Mouse (Mus musculus): Measurements from ENCODE around the gene Cbln3. TPM values are rescaled to one million over a fixed set of nuclear protein-coding genes. Genes with fewer than 3 reads are reported as not detected.

The Cbln3 gene
- polyA plus RNA-seq, 1 experiment from 2014 or later, result 0.45 TPM

DNA sequence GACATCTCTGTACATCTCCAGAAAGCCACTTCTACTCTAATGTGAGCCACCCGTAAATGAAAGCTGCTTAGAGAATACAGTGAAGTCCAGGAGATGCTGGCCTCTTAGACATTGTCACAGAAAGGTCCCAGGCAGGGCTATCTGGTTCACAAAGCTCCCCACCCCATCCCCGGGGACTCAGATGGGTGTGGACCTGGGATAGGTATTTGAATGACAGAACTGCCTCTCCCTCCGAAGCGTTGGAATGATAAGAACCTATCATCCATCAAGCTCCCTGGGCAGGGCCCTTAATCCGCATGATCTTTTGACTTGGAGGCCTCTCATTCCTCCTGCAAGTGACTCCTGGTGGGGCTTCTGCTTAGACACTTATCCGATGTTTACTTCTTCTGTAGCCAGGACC is 33.3 kb downstream of the Cbln3 start:
- H3K36me3 ChIP-seq (ENCODE audit: control insufficient read depth, insufficient read depth, low read length), result no peaks in the 10 kb centered on the region
- 33% methylated on average over 6 of the region's 6 CpGs for WGBS
- peaks cover 16% of the 10 kb centered on the region for H3K4me1 ChIP-seq (ENCODE audit: control insufficient read depth, insufficient read depth, low read length)
- H3K27ac ChIP-seq (ENCODE audit: low read length), result no peak overlapping the region
- no peaks in the 10 kb centered on the region for H3K9me3 ChIP-seq (ENCODE audit: control insufficient read depth, low read depth, low read length)
- no peak overlapping the region for H3K4me2 ChIP-seq (replicated peaks; ENCODE audit: low read depth, low read length)
- no peak overlapping the region for H3K9ac ChIP-seq (replicated peaks; ENCODE audit: low read depth, low read length)
- ATAC-seq (ENCODE audit: insufficient number of reproducible peaks, insufficient read depth, low FRiP score, low read depth), result no peak
- H3K4me3 ChIP-seq (ENCODE audit: low read depth, low read length), result no peak overlapping the region
- no peaks in the 10 kb centered on the region for H3K27me3 ChIP-seq (ENCODE audit: control insufficient read depth, insufficient read depth, low read length)

DNA sequence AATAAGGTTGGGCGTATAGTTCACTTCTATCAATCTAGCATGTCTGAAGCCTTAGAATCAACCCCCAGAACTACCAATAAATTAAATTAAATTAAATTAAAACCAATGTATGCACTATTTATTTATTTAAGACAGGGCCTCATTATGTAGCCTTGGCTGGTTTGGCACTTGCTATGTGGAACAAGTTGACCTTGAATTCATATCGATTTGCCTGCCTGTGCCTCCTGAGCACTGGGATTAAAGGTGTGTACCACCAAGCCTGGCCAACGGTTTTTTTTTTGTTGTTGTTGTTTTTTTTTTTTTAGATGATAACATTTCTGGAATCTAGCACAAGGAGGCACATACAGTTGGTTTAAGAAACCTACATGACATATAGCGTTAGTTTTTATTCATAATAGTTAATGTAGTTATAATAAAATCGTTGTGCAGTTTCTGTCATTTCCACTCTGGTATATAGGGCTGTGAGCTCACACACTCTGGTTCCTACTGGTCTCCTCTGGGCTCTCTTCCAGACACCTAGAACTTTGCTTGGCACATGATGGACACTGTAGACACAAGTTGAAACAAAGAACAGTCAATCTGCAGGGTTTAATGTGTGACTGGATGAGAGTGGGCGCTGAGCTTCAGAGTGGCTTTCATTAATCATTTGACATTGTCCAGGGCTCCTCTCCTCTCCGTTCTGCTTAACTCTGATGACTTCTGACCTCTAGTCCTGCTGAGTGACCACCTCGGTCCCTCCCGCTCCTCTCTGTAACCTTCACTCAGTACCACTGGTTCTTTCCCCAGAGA is 38.5 kb downstream of the Cbln3 start:
- 53% methylated on average over 9 of the region's 9 CpGs for WGBS

DNA sequence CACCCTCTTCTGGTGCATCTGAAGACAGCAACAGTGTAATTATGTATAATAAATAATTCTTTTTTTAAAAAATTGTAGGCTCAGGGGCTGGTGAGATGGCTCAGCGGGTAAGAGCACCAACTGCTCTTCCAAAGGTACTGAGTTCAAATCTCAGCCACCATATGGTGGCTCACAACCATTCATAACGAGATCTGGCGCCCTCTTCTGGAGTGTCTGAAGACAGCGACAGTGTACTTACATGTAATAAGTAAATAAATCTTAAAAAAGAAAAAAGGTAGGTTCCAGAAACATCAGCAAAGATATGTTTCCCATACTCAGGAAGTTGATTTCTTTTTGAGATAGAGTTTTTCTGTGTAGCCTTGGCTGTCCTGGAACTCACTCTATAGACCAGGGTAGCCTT is 41.4 kb downstream of the Cbln3 start:
- H3K4me3 ChIP-seq (ENCODE audit: low read depth, low read length), result no peak overlapping the region
- no peaks in the 10 kb centered on the region for H3K4me1 ChIP-seq (ENCODE audit: control insufficient read depth, insufficient read depth, low read length)
- H3K27me3 ChIP-seq (ENCODE audit: control insufficient read depth, insufficient read depth, low read length), result no peaks in the 10 kb centered on the region
- no peak for ATAC-seq (ENCODE audit: insufficient number of reproducible peaks, insufficient read depth, low FRiP score, low read depth)
- no peaks in the 10 kb centered on the region for H3K9me3 ChIP-seq (ENCODE audit: control insufficient read depth, low read depth, low read length)
- no peaks in the 10 kb centered on the region for H3K36me3 ChIP-seq (ENCODE audit: control insufficient read depth, insufficient read depth, low read length)
- 77% methylated on average over 4 of the region's 4 CpGs for WGBS
- no peak overlapping the region for H3K9ac ChIP-seq (replicated peaks; ENCODE audit: low read depth, low read length)
- H3K27ac ChIP-seq (ENCODE audit: low read length), result no peak overlapping the region
- no peak overlapping the region for H3K4me2 ChIP-seq (replicated peaks; ENCODE audit: low read depth, low read length)

More for the DNA sequence above, 38.5 kb downstream of the Cbln3 start:
- Histone ChIP-seq H3K27ac (ENCODE audit: low read length) (no peak overlapping the region), H3K9me3 (ENCODE audit: control insufficient read depth, low read depth, low read length) (no peaks in the 10 kb centered on the region), H3K27me3 (ENCODE audit: control insufficient read depth, insufficient read depth, low read length) (no peaks in the 10 kb centered on the region), H3K4me1 (ENCODE audit: control insufficient read depth, insufficient read depth, low read length) (no peaks in the 10 kb centered on the region), H3K4me2 (replicated peaks; ENCODE audit: low read depth, low read length) (no peak overlapping the region), H3K9ac (replicated peaks; ENCODE audit: low read depth, low read length) (no peak overlapping the region), H3K4me3 (ENCODE audit: low read depth, low read length) (no peak overlapping the region), H3K36me3 (ENCODE audit: control insufficient read depth, insufficient read depth, low read length) (no peaks in the 10 kb centered on the region)
- ATAC-seq (ENCODE audit: insufficient number of reproducible peaks, insufficient read depth, low FRiP score, low read depth), result no peak

DNA sequence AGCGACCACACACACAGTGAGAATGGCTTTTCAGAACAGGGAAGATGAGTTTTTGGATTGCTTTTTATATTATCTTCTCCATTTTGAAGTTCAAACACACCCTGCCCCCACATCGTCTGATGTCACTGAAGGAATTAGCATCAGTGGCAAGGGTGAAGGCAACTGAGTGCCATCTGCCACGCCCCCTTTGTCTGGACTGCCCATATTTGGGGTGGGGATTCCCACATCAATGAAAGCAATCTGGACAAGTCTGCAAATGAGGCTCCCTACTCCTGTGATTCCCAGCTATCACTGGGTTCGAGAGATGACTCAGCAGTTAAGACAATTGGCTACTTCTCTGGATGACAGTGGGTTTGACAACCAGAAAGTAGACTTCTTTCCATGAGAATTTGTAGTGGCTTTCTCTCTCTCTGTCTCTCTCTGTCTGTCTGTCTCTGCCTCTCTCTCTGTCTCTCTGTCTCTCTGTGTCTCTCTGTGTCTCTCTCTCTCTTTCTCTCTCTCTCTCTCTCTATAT is 43.3 kb downstream of the Cbln3 start:
- no peak for ATAC-seq (ENCODE audit: insufficient number of reproducible peaks, insufficient read depth, low FRiP score, low read depth)
- H3K27me3 ChIP-seq (ENCODE audit: control insufficient read depth, insufficient read depth, low read length), result no peaks in the 10 kb centered on the region
- H3K9me3 ChIP-seq (ENCODE audit: control insufficient read depth, low read depth, low read length), result no peaks in the 10 kb centered on the region
- no peak overlapping the region for H3K27ac ChIP-seq (ENCODE audit: low read length)
- H3K4me3 ChIP-seq (ENCODE audit: low read depth, low read length), result no peak overlapping the region
- no peaks in the 10 kb centered on the region for H3K36me3 ChIP-seq (ENCODE audit: control insufficient read depth, insufficient read depth, low read length)
- no peaks in the 10 kb centered on the region for H3K4me1 ChIP-seq (ENCODE audit: control insufficient read depth, insufficient read depth, low read length)
- WGBS, result 57% methylated on average over 4 of the region's 4 CpGs
- H3K4me2 ChIP-seq (replicated peaks; ENCODE audit: low read depth, low read length), result no peak overlapping the region
- H3K9ac ChIP-seq (replicated peaks; ENCODE audit: low read depth, low read length), result no peak overlapping the region

DNA sequence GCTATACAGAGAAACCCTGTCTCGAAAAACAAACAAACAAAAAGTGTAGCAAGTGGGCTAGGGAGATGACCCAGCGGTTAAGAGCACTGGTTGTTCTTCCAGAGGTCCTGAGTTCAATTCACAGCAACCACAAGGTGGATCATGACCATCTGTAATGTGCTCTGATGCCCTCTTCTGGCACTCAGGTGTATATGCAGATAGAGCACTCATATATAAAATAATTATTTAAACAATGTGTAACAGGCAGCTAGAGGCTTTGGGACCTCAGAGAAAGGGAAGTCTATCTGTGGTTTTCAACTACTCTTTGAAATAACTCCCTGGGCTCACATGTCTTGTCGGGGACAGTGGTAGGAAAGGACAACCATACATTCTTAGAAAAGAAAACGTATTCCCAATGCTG is 45.5 kb downstream of the Cbln3 start:
- Histone ChIP-seq H3K4me3 (ENCODE audit: low read depth, low read length) (no peak overlapping the region), H3K4me2 (replicated peaks; ENCODE audit: low read depth, low read length) (no peak overlapping the region), H3K36me3 (ENCODE audit: control insufficient read depth, insufficient read depth, low read length) (no peaks in the 10 kb centered on the region), H3K9me3 (ENCODE audit: control insufficient read depth, low read depth, low read length) (no peaks in the 10 kb centered on the region), H3K4me1 (ENCODE audit: control insufficient read depth, insufficient read depth, low read length) (no peaks in the 10 kb centered on the region), H3K9ac (replicated peaks; ENCODE audit: low read depth, low read length) (no peak overlapping the region), H3K27me3 (ENCODE audit: control insufficient read depth, insufficient read depth, low read length) (no peaks in the 10 kb centered on the region), H3K27ac (ENCODE audit: low read length) (no peak overlapping the region)
- 85% methylated on average over 4 of the region's 4 CpGs for WGBS
- no peak for ATAC-seq (ENCODE audit: insufficient number of reproducible peaks, insufficient read depth, low FRiP score, low read depth)

DNA sequence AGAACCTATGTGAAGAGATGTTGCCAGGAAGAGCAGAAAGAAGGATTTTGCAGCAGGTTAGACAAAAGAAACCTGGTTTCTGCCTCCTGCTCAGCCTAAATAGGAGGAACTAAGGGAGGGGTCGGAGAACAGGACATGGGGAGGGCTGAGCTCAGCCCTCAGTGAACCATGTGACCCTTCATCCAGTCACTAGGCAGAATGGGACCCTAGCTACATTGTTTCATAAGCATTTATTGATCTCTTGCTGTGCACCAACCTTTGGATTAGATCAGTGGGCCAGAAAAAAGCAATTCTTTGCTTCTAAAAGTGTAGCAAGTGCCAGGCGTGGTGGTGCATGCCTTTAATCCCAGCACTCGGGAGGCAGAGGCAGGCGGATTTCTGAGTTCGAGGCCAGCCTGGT is 45.9 kb downstream of the Cbln3 start:
- Histone ChIP-seq H3K27ac (ENCODE audit: low read length) (no peak overlapping the region), H3K9me3 (ENCODE audit: control insufficient read depth, low read depth, low read length) (no peaks in the 10 kb centered on the region), H3K4me2 (replicated peaks; ENCODE audit: low read depth, low read length) (no peak overlapping the region), H3K27me3 (ENCODE audit: control insufficient read depth, insufficient read depth, low read length) (no peaks in the 10 kb centered on the region), H3K4me3 (ENCODE audit: low read depth, low read length) (no peak overlapping the region), H3K36me3 (ENCODE audit: control insufficient read depth, insufficient read depth, low read length) (peaks cover 3% of the 10 kb centered on the region; the same call in 1 of the 2 replicates), H3K4me1 (ENCODE audit: control insufficient read depth, insufficient read depth, low read length) (no peaks in the 10 kb centered on the region), H3K9ac (replicated peaks; ENCODE audit: low read depth, low read length) (no peak overlapping the region)
- ATAC-seq (ENCODE audit: insufficient number of reproducible peaks, insufficient read depth, low FRiP score, low read depth), result no peak
- 90% methylated on average over 5 of the region's 5 CpGs for WGBS

DNA sequence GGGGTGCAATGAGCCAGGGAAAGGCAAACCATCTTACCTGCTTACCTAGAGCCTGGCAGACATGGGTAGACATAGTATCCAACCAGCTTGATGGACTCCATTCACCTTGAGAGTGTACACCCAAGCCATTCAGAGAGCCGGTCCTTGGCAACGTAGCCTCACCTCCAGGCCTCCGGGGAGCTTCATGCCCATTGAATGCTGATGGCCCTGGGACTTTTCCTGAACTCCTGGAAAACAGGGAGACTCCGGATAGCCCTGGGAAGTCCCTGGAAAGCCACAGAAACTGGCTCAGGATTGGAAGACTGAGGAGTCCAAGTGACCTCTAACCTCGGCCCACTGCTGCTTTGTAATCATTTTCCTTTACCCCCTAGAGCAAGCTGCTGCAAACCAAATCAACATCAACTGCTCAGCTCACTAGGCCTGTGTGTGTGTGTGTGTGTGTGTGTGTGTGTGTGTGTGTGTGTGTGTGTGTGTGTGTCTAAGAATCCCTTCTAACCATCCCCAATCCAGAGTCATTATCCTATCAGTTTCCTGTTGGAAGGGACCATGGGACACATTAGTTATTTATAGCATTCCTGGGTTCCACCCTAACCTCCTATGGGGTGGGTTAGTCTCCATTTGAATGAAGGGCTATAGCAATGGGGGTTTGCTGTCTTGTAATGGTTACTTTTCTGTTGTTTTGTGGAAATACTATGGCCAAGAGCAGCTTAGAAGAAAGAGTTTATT is 49.2 kb downstream of the Cbln3 start:
- H3K4me3 ChIP-seq (ENCODE audit: low read depth, low read length), result no peak overlapping the region
- H3K36me3 ChIP-seq (ENCODE audit: control insufficient read depth, insufficient read depth, low read length), result peaks cover 23% of the 10 kb centered on the region; the same call in 1 of the 2 replicates
- no peak overlapping the region for H3K27ac ChIP-seq (ENCODE audit: low read length)
- H3K27me3 ChIP-seq (ENCODE audit: control insufficient read depth, insufficient read depth, low read length), result no peaks in the 10 kb centered on the region
- no peak overlapping the region for H3K4me2 ChIP-seq (replicated peaks; ENCODE audit: low read depth, low read length)
- no peak overlapping the region for H3K9ac ChIP-seq (replicated peaks; ENCODE audit: low read depth, low read length)
- ATAC-seq (ENCODE audit: insufficient number of reproducible peaks, insufficient read depth, low FRiP score, low read depth), result no peak
- H3K9me3 ChIP-seq (ENCODE audit: control insufficient read depth, low read depth, low read length), result no peaks in the 10 kb centered on the region
- no peaks in the 10 kb centered on the region for H3K4me1 ChIP-seq (ENCODE audit: control insufficient read depth, insufficient read depth, low read length)
- 76% methylated on average over 5 of the region's 5 CpGs for WGBS

DNA sequence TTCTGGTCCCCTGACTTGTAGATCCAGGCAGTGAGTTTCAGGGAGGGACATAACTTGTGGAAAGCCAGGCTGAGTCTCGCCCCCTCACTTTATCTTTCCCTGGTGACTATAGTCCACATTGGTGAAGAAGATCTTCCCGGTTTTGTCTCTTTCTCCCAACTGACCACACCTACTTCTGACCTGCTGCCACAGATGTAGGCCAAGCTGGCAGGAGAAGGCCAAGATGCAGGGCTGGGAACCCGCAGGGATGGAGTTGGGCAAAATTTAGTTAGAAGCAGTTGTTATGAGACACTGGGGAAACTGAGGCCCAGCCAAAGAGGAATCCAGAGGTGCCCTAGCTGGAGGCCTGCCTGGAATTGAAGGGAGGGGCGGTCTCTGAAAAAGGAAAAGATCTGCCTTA is 51.1 kb downstream of the Cbln3 start:
- Histone ChIP-seq H3K9me3 (ENCODE audit: control insufficient read depth, low read depth, low read length) (no peaks in the 10 kb centered on the region), H3K4me2 (replicated peaks; ENCODE audit: low read depth, low read length) (no peak overlapping the region), H3K4me3 (ENCODE audit: low read depth, low read length) (no peak overlapping the region), H3K27ac (ENCODE audit: low read length) (no peak overlapping the region), H3K27me3 (ENCODE audit: control insufficient read depth, insufficient read depth, low read length) (no peaks in the 10 kb centered on the region), H3K4me1 (ENCODE audit: control insufficient read depth, insufficient read depth, low read length) (peaks cover 7% of the 10 kb centered on the region; the same call in 1 of the 2 replicates), H3K9ac (replicated peaks; ENCODE audit: low read depth, low read length) (no peak overlapping the region), H3K36me3 (ENCODE audit: control insufficient read depth, insufficient read depth, low read length) (peaks cover 36% of the 10 kb centered on the region)
- 75% methylated on average over 4 of the region's 4 CpGs for WGBS
- ATAC-seq (ENCODE audit: insufficient number of reproducible peaks, insufficient read depth, low FRiP score, low read depth), result no peak

All from stomach, embryonic 14.5 days (tissue).